Mouse (Mus musculus) MEL-GATA-1-ER (cell line): ENCODE measurements around the gene Upp2.

Experiments used
- DNase-seq: peaks from one replicate; pipeline ENCODE4 v3.0.0-alpha.2; 2012; ENCODE audit warnings: low read depth; ENCODE audit errors: extremely low read depth

Gene Upp2

GRCm38 (mm10) chr2:58614851-58615250 lies 47.8 kb downstream of the Upp2 start:
- no peak for DNase-seq

GRCm38 (mm10) chr2:58615766-58616165 lies 48.7 kb downstream of the Upp2 start:
- DNase-seq, result no peak

- DNase-seq, result no peak
Observed at GRCm38 (mm10) chr2:58625186-58625585, 58.1 kb downstream of the Upp2 start.

- DNase-seq, result no peak
Observed at GRCm38 (mm10) chr2:58625681-58626080, 58.6 kb downstream of the Upp2 start.

GRCm38 (mm10) chr2:58626136-58626769 lies 59.2 kb downstream of the Upp2 start:
- DNase-seq, result no peak

GRCm38 (mm10) chr2:58627981-58628380 lies 60.9 kb downstream of the Upp2 start:
- no peak for DNase-seq

GRCm38 (mm10) chr2:58628993-58629392 lies 61.9 kb downstream of the Upp2 start:
- no peak for DNase-seq

GRCm38 (mm10) chr2:58629440-58629839 lies 62.3 kb downstream of the Upp2 start:
- no peak for DNase-seq

- DNase-seq, result no peak
Observed at GRCm38 (mm10) chr2:58633791-58634190, 66.7 kb downstream of the Upp2 start.

GRCm38 (mm10) chr2:58641761-58642555 lies 74.9 kb downstream of the Upp2 start:
- no peak for DNase-seq

- DNase-seq, result no peak
Observed at GRCm38 (mm10) chr2:58645667-58646066, 78.6 kb downstream of the Upp2 start.

GRCm38 (mm10) chr2:58655169-58655568 lies 88.1 kb downstream of the Upp2 start:
- no peak for DNase-seq

GRCm38 (mm10) chr2:58656959-58657358 lies 89.9 kb downstream of the Upp2 start:
- no peak for DNase-seq

- no peak for DNase-seq
Observed at GRCm38 (mm10) chr2:58657855-58658254, 90.8 kb downstream of the Upp2 start.

GRCm38 (mm10) chr2:58660591-58660990 lies 93.5 kb downstream of the Upp2 start:
- DNase-seq, result no peak

GRCm38 (mm10) chr2:58661116-58661515 lies 94.0 kb downstream of the Upp2 start:
- no peak for DNase-seq

- DNase-seq, result no peak
Observed at GRCm38 (mm10) chr2:58662661-58663060, 95.6 kb downstream of the Upp2 start.

- no peak for DNase-seq
Observed at GRCm38 (mm10) chr2:58663404-58664120, 96.5 kb downstream of the Upp2 start.

- DNase-seq, result no peak
Observed at GRCm38 (mm10) chr2:58665081-58665814, 98.2 kb downstream of the Upp2 start.

- DNase-seq, result no peak
Observed at GRCm38 (mm10) chr2:58667298-58667697, 100.2 kb downstream of the Upp2 start.

GRCm38 (mm10) chr2:58667991-58668390 lies 100.9 kb downstream of the Upp2 start:
- no peak for DNase-seq

GRCm38 (mm10) chr2:58669114-58669513 lies 102.0 kb downstream of the Upp2 start:
- DNase-seq, result no peak
